ENCODE assay signal across 14 mouse cellular contexts in the genomic region with DNA sequence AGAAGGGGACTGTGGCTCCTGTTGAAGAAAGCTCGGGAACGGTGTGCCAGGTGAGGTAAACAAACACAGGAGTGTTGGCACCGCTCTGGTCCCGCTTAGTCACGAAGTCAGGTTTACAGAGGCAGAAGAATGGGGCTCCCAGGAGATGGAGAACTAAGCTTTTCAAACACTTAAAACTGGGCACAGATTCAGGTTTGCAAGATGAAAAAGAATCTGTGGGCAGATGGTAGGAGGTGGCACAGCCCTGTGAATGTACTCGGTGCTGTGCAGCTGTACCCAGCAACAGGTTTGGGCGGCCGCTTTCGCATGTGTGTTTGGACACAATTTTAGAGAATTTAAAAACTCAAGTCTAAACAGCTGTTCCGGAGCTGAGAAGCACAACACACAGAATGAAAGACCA. TPM values are rescaled to one million over a fixed set of nuclear protein-coding genes. Genes with fewer than 3 reads are reported as not detected.
DNase-seq lines count a peak whose midpoint lies in the region; ATAC-seq and TF ChIP-seq lines count a peak whose summit lies in the region.
"Had no signal": no experiment of that assay in that cellular context is flagged by ENCODE, and none has a peak within 500 bp of the region (broad histone marks: within the 10 kb centered on the region; RNA-seq: fewer than 3 reads in every experiment).

No protein-coding gene starts in this region.

- no peaks in the 10 kb centered on the region for H3K27me3 ChIP-seq in hindbrain, postnatal 0 days (ENCODE audit: insufficient read depth, low read length)
- H3K27me3 ChIP-seq in hindbrain, embryonic 13.5 days: no peaks in the 10 kb centered on the region
- H3K27me3 ChIP-seq in lung, embryonic 15.5 days: no peaks in the 10 kb centered on the region
- H3K27me3 ChIP-seq: embryonic facial prominence, embryonic 12.5 days; heart, embryonic 15.5 days had no signal

- DNase-seq in hindbrain, postnatal 0 days (ENCODE audit: low spot score): peak; percentile 31
- peak; percentile 15 to 16 for DNase-seq in layer of hippocampus, postnatal 10 days (ENCODE audit: low spot score in 2 of 2)
- peak; percentile 73 to 77 for DNase-seq in right cerebral cortex, postnatal 36 days (ENCODE audit: low spot score in 2 of 2)
- no peak for DNase-seq in kidney, adult 9 months
- no peak for DNase-seq in embryo, embryonic 10.5 days (ENCODE audit: low spot score)
- DNase-seq in gastrocnemius, postnatal 36 days: no peak
- DNase-seq: adrenal gland, postnatal 10 days; cerebellum, adult 2 months; thymus, postnatal 14 days had no signal

- no peak overlapping the region for H3K4me3 ChIP-seq in hindbrain, postnatal 0 days (ENCODE audit: low read length)
- no peak overlapping the region for H3K4me3 ChIP-seq in hindbrain, embryonic 13.5 days
- no peak overlapping the region for H3K4me3 ChIP-seq in lung, embryonic 15.5 days
- H3K4me3 ChIP-seq: embryonic facial prominence, embryonic 12.5 days; heart, embryonic 15.5 days; limb, embryonic 10.5 days had no signal

- no peak for TF ChIP-seq CTCF in hindbrain, postnatal 0 days (IDR thresholded peaks at IDR 0.05; ENCODE audit: low read depth)

- no peak overlapping the region for H3K4me2 ChIP-seq in hindbrain, postnatal 0 days (ENCODE audit: low read depth, low read length)
- no peak overlapping the region for H3K4me2 ChIP-seq in hindbrain, embryonic 13.5 days
- peak overlapping the region; percentile 33; the same call in 1 of the 2 replicates for H3K4me2 ChIP-seq in lung, embryonic 15.5 days
- H3K4me2 ChIP-seq: embryonic facial prominence, embryonic 12.5 days; heart, embryonic 15.5 days had no signal

- WGBS in hindbrain, postnatal 0 days: 67% methylated on average over 10 of the region's 10 CpGs
- WGBS in hindbrain, embryonic 13.5 days: 87% methylated on average over 10 of the region's 10 CpGs
- 64% methylated on average over 10 of the region's 10 CpGs for WGBS in lung, embryonic 15.5 days

- no peaks in the 10 kb centered on the region for H3K4me1 ChIP-seq in hindbrain, postnatal 0 days (ENCODE audit: insufficient read depth, low read length)
- H3K4me1 ChIP-seq in hindbrain, embryonic 13.5 days (replicated peaks): no peaks in the 10 kb centered on the region
- H3K4me1 ChIP-seq in lung, embryonic 15.5 days: no peaks in the 10 kb centered on the region
- H3K4me1 ChIP-seq: embryonic facial prominence, embryonic 12.5 days; heart, embryonic 15.5 days; limb, embryonic 10.5 days had no signal

- intact Hi-C loops in gastrocnemius, postnatal 36 days (cut with DNase I): no loop called here

- no peaks in the 10 kb centered on the region for H3K36me3 ChIP-seq in hindbrain, postnatal 0 days (ENCODE audit: insufficient read depth, low read length)
- H3K36me3 ChIP-seq in hindbrain, embryonic 13.5 days: no peaks in the 10 kb centered on the region
- H3K36me3 ChIP-seq in lung, embryonic 15.5 days: no peaks in the 10 kb centered on the region
- H3K36me3 ChIP-seq: embryonic facial prominence, embryonic 12.5 days; heart, embryonic 15.5 days; limb, embryonic 10.5 days had no signal

- H3K9ac ChIP-seq in hindbrain, postnatal 0 days (replicated peaks; ENCODE audit: low read length): no peak overlapping the region
- H3K9ac ChIP-seq in hindbrain, embryonic 13.5 days: no peak overlapping the region
- H3K9ac ChIP-seq in lung, embryonic 15.5 days: no peak overlapping the region
- H3K9ac ChIP-seq: embryonic facial prominence, embryonic 12.5 days; heart, embryonic 15.5 days had no signal

- no peak for ATAC-seq in hindbrain, postnatal 0 days
- no peak for ATAC-seq in hindbrain, embryonic 13.5 days (ENCODE audit: low FRiP score)
- peak; percentile 82 for ATAC-seq in lung, embryonic 15.5 days (ENCODE audit: borderline replicate concordance, extremely low read depth, low FRiP score, low TSS enrichment)

- H3K9me3 ChIP-seq in hindbrain, postnatal 0 days (ENCODE audit: low read length): no peaks in the 10 kb centered on the region
- H3K9me3 ChIP-seq in hindbrain, embryonic 13.5 days: no peaks in the 10 kb centered on the region
- no peaks in the 10 kb centered on the region for H3K9me3 ChIP-seq in lung, embryonic 15.5 days
- H3K9me3 ChIP-seq: embryonic facial prominence, embryonic 12.5 days; heart, embryonic 15.5 days; limb, embryonic 10.5 days had no signal

- H3K27ac ChIP-seq in hindbrain, postnatal 0 days: no peak overlapping the region
- H3K27ac ChIP-seq in hindbrain, embryonic 13.5 days: no peak overlapping the region
- H3K27ac ChIP-seq in lung, embryonic 15.5 days: 0 out of 2 replicates have a peak overlapping the region, but pooled peaks have one; percentile 29
- H3K27ac ChIP-seq: embryonic facial prominence, embryonic 12.5 days; heart, embryonic 15.5 days; limb, embryonic 10.5 days had no signal

RNA-seq across cellular contexts. Expression of a gene that starts 48.9 kb away (rescaled TPM):
- total RNA-seq in hindbrain, postnatal 0 days (2014; rRNA removed): 24.7 and 29.5 TPM in 2 replicates
- 18.8 and 20.3 TPM in 2 replicates for polyA plus RNA-seq in hindbrain, postnatal 0 days (2015; fragmentation: Nextera tagmentation; extraction: Ambion mirVana)
- polyA plus RNA-seq in hindbrain, embryonic 13.5 days (2015; fragmentation: Nextera tagmentation; extraction: Ambion mirVana): 15.0 and 15.5 TPM in 2 replicates
- 10 to 100 TPM; 15.3 to 17.9 TPM for total RNA-seq in layer of hippocampus, postnatal 10 days (2021)
- polyA plus RNA-seq in lung, embryonic 15.5 days (2015; fragmentation: Nextera tagmentation; extraction: Ambion mirVana): 66.3 and 66.7 TPM in 2 replicates
- 10 to 100 TPM; 59.7 to 70.6 TPM for total RNA-seq in gastrocnemius, postnatal 36 days (2021)

Comparison
In these comparisons a context has a peak if more than half of its experiments do, and no peak if none do; other contexts are left out.
1. DNase-seq: peak in hindbrain, postnatal 0 days (single experiment), layer of hippocampus, postnatal 10 days (2 of 2) and right cerebral cortex, postnatal 36 days (2 of 2); none in kidney, adult 9 months (single experiment), embryo, embryonic 10.5 days (single experiment) and gastrocnemius, postnatal 36 days (0 of 2).